Mouse (Mus musculus) C2C12 (cell line): Measurements from ENCODE around the gene Slc30a5.

Source experiments
- CTCF ChIP-seq: IDR thresholded peaks from one replicate; pipeline ENCODE4 v1.5.1; 2011; ENCODE audit not compliant: control insufficient read depth, insufficient read depth, insufficient read length
- FOSL1 ChIP-seq: IDR thresholded peaks from one replicate; pipeline ENCODE4 v1.8.0; 2011; ENCODE audit warnings: mild to moderate bottlenecking, low read length; ENCODE audit not compliant: poor library complexity, insufficient read depth, severe bottlenecking
- MAX ChIP-seq: IDR thresholded peaks from one replicate; pipeline ENCODE4 v1.6.1; 2011; ENCODE audit warnings: mild to moderate bottlenecking, control low read depth
- MYOD1 ChIP-seq: IDR thresholded peaks from one replicate; pipeline ENCODE4 v1.6.1; 2011; ENCODE audit warnings: low read depth; ENCODE audit not compliant: control insufficient read depth, insufficient read length
- MYOG ChIP-seq: IDR thresholded peaks from one replicate; pipeline ENCODE4 v1.6.1; 2011; ENCODE audit not compliant: control insufficient read depth, insufficient read length; ENCODE audit errors: extremely low read depth
- USF1 ChIP-seq: IDR thresholded peaks from one replicate; pipeline ENCODE4 v1.6.1; 2011; ENCODE audit warnings: low read depth, mild to moderate bottlenecking, control low read depth, moderate library complexity

GRCm38 (mm10) chr13:100824306-100824705 is 8.9 kb downstream of the Slc30a5 start:
- TF ChIP-seq CTCF (no peak), FOSL1 (no peak), USF1 (no peak), MYOG (no peak), MAX (no peak), MYOD1 (no peak)
